Mouse (Mus musculus): ENCODE measurements around the gene Tmem132b. TPM values are rescaled to one million over a fixed set of nuclear protein-coding genes. Genes with fewer than 3 reads are reported as not detected.

Tmem132b gene
- polyA plus RNA-seq, 1 experiment from 2014 or later: 0.21 TPM

- WGBS: 86% methylated on average over 5 of the region's 5 CpGs
- Histone ChIP-seq H3K4me1 (replicated peaks; ENCODE audit: control insufficient read depth, insufficient read depth) (no peaks in the 10 kb centered on the region), H3K27ac (replicated peaks) (no peak overlapping the region), H3K36me3 (ENCODE audit: control insufficient read depth, insufficient read depth, low read length) (no peaks in the 10 kb centered on the region), H3K27me3 (ENCODE audit: control insufficient read depth, insufficient read depth, low read length) (no peaks in the 10 kb centered on the region), H3K4me3 (ENCODE audit: low read depth, low read length) (no peak overlapping the region), H3K9me3 (ENCODE audit: control insufficient read depth, low read length) (no peaks in the 10 kb centered on the region), H3K4me2 (replicated peaks; ENCODE audit: low read depth) (no peak overlapping the region), H3K9ac (ENCODE audit: low read length) (no peak overlapping the region)
- TF ChIP-seq EP300 (optimal IDR thresholded peaks at IDR 0.05) (no peak), CTCF (IDR thresholded peaks at IDR 0.05; ENCODE audit: low read depth) (no peak)
- DNase-seq (ENCODE audit: low spot score): no peak
- ATAC-seq (ENCODE audit: low FRiP score, low TSS enrichment): no peak
These were observed 40.4 kb downstream of the Tmem132b start for GRCm38 (mm10) chr5:125572011-125572410.

GRCm38 (mm10) chr5:125574886-125575285, 43.3 kb downstream of the Tmem132b start:
- no peak for TF ChIP-seq CTCF (IDR thresholded peaks at IDR 0.05; ENCODE audit: low read depth)
- TF ChIP-seq EP300 (optimal IDR thresholded peaks at IDR 0.05): no peak
- Histone ChIP-seq H3K36me3 (ENCODE audit: control insufficient read depth, insufficient read depth, low read length) (no peaks in the 10 kb centered on the region), H3K9me3 (ENCODE audit: control insufficient read depth, low read length) (no peaks in the 10 kb centered on the region), H3K4me1 (replicated peaks; ENCODE audit: control insufficient read depth, insufficient read depth) (no peaks in the 10 kb centered on the region), H3K4me2 (replicated peaks; ENCODE audit: low read depth) (no peak overlapping the region), H3K9ac (ENCODE audit: low read length) (no peak overlapping the region), H3K27me3 (ENCODE audit: control insufficient read depth, insufficient read depth, low read length) (no peaks in the 10 kb centered on the region), H3K27ac (replicated peaks) (no peak overlapping the region), H3K4me3 (ENCODE audit: low read depth, low read length) (no peak overlapping the region)
- DNase-seq (ENCODE audit: low spot score): no peak
- WGBS: 13% methylated on average over 8 of the region's 8 CpGs
- no peak for ATAC-seq (ENCODE audit: low FRiP score, low TSS enrichment)

- ATAC-seq (ENCODE audit: low FRiP score, low TSS enrichment): no peak
- WGBS: 92% methylated on average over 2 of the region's 2 CpGs
- Histone ChIP-seq H3K27ac (replicated peaks) (no peak overlapping the region), H3K27me3 (ENCODE audit: control insufficient read depth, insufficient read depth, low read length) (no peaks in the 10 kb centered on the region), H3K4me1 (replicated peaks; ENCODE audit: control insufficient read depth, insufficient read depth) (no peaks in the 10 kb centered on the region), H3K9ac (ENCODE audit: low read length) (no peak overlapping the region), H3K4me2 (replicated peaks; ENCODE audit: low read depth) (no peak overlapping the region), H3K4me3 (ENCODE audit: low read depth, low read length) (no peak overlapping the region), H3K9me3 (ENCODE audit: control insufficient read depth, low read length) (no peaks in the 10 kb centered on the region), H3K36me3 (ENCODE audit: control insufficient read depth, insufficient read depth, low read length) (no peaks in the 10 kb centered on the region)
- DNase-seq (ENCODE audit: low spot score): no peak
- TF ChIP-seq EP300 (optimal IDR thresholded peaks at IDR 0.05): no peak
- TF ChIP-seq CTCF (IDR thresholded peaks at IDR 0.05; ENCODE audit: low read depth): no peak
These were observed 44.3 kb downstream of the Tmem132b start for GRCm38 (mm10) chr5:125575866-125576265.

- Histone ChIP-seq H3K27me3 (ENCODE audit: control insufficient read depth, insufficient read depth, low read length) (no peaks in the 10 kb centered on the region), H3K36me3 (ENCODE audit: control insufficient read depth, insufficient read depth, low read length) (no peaks in the 10 kb centered on the region), H3K4me2 (replicated peaks; ENCODE audit: low read depth) (no peak overlapping the region), H3K4me1 (replicated peaks; ENCODE audit: control insufficient read depth, insufficient read depth) (no peaks in the 10 kb centered on the region), H3K9me3 (ENCODE audit: control insufficient read depth, low read length) (no peaks in the 10 kb centered on the region), H3K4me3 (ENCODE audit: low read depth, low read length) (no peak overlapping the region), H3K9ac (ENCODE audit: low read length) (no peak overlapping the region), H3K27ac (replicated peaks) (no peak overlapping the region)
- DNase-seq (ENCODE audit: low spot score): no peak
- 78% methylated on average over 13 of the region's 13 CpGs for WGBS
- ATAC-seq (ENCODE audit: low FRiP score, low TSS enrichment): no peak
- TF ChIP-seq CTCF (IDR thresholded peaks at IDR 0.05; ENCODE audit: low read depth) (no peak), EP300 (optimal IDR thresholded peaks at IDR 0.05) (no peak)
These were observed 47.1 kb downstream of the Tmem132b start for GRCm38 (mm10) chr5:125578661-125579060.

GRCm38 (mm10) chr5:125579153-125579552, 47.6 kb downstream of the Tmem132b start:
- H3K4me1 ChIP-seq (replicated peaks; ENCODE audit: control insufficient read depth, insufficient read depth): no peaks in the 10 kb centered on the region
- no peaks in the 10 kb centered on the region for H3K27me3 ChIP-seq (ENCODE audit: control insufficient read depth, insufficient read depth, low read length)
- H3K9me3 ChIP-seq (ENCODE audit: control insufficient read depth, low read length): no peaks in the 10 kb centered on the region
- no peaks in the 10 kb centered on the region for H3K36me3 ChIP-seq (ENCODE audit: control insufficient read depth, insufficient read depth, low read length)
- no peak overlapping the region for H3K4me3 ChIP-seq (ENCODE audit: low read depth, low read length)
- TF ChIP-seq CTCF (IDR thresholded peaks at IDR 0.05; ENCODE audit: low read depth) (peak; percentile 46), EP300 (optimal IDR thresholded peaks at IDR 0.05) (no peak)
- H3K27ac ChIP-seq (replicated peaks): no peak overlapping the region
- ATAC-seq (ENCODE audit: low FRiP score, low TSS enrichment) (no peak), DNase-seq (ENCODE audit: low spot score) (no peak)
- 47% methylated on average over 4 of the region's 4 CpGs for WGBS
- H3K4me2 ChIP-seq (replicated peaks; ENCODE audit: low read depth): no peak overlapping the region
- no peak overlapping the region for H3K9ac ChIP-seq (ENCODE audit: low read length)

- no peaks in the 10 kb centered on the region for H3K9me3 ChIP-seq (ENCODE audit: control insufficient read depth, low read length)
- DNase-seq (ENCODE audit: low spot score) (no peak), ATAC-seq (ENCODE audit: low FRiP score, low TSS enrichment) (no peak)
- H3K27ac ChIP-seq (replicated peaks): no peak overlapping the region
- no peaks in the 10 kb centered on the region for H3K27me3 ChIP-seq (ENCODE audit: control insufficient read depth, insufficient read depth, low read length)
- WGBS: 78% methylated on average over 2 of the region's 2 CpGs
- no peaks in the 10 kb centered on the region for H3K4me1 ChIP-seq (replicated peaks; ENCODE audit: control insufficient read depth, insufficient read depth)
- H3K4me2 ChIP-seq (replicated peaks; ENCODE audit: low read depth): no peak overlapping the region
- TF ChIP-seq EP300 (optimal IDR thresholded peaks at IDR 0.05) (no peak), CTCF (IDR thresholded peaks at IDR 0.05; ENCODE audit: low read depth) (no peak)
- H3K9ac ChIP-seq (ENCODE audit: low read length): no peak overlapping the region
- H3K36me3 ChIP-seq (ENCODE audit: control insufficient read depth, insufficient read depth, low read length): no peaks in the 10 kb centered on the region
- no peak overlapping the region for H3K4me3 ChIP-seq (ENCODE audit: low read depth, low read length)
These were observed 51.7 kb downstream of the Tmem132b start for GRCm38 (mm10) chr5:125583298-125583697.

Measured in stomach, postnatal 0 days (tissue).